Mouse (Mus musculus) intestine, embryonic 14.5 days (tissue): ENCODE measurements at regions not wholly inside any gene's neighbourhood (a gene's known extent, or its start where the extent isn't known, plus 50 kb on each side); places are given as distances from the start of the nearest gene placed in this dataset.

Experiments
- ATAC-seq: fragments of 200-750 bp; cut with Nextera tagmentation; replicated peaks from 2 replicates; pipeline ENCODE4 v1.8.0; 2017; ENCODE audit warnings: low read depth, moderate number of reproducible peaks, moderate TSS enrichment, moderate library complexity; ENCODE audit not compliant: low FRiP score, low TSS enrichment
- DNase-seq: peaks from one replicate; pipeline ENCODE4 v3.0.0-alpha.2; 2018; ENCODE audit warnings: low spot score
- H3K27ac ChIP-seq: fragments of 300-500 bp; sonication (generic); 2 replicates; pipeline ENCODE4 v1.5.1; 2014; ENCODE audit warnings: low read depth, mild to moderate bottlenecking, control low read depth
- H3K27me3 ChIP-seq: fragments of 300-500 bp; sonication (generic); replicated peaks from 2 replicates; pipeline ENCODE4 v1.6.1; 2014; ENCODE audit warnings: low read length, control low read depth; ENCODE audit not compliant: control insufficient read depth, insufficient read depth
- H3K36me3 ChIP-seq: fragments of 300-500 bp; sonication (generic); 2 replicates; pipeline ENCODE4 v1.6.1; 2014; ENCODE audit warnings: low read length, control low read depth; ENCODE audit not compliant: control insufficient read depth, insufficient read depth
- H3K4me1 ChIP-seq: fragments of 300-500 bp; sonication (generic); replicated peaks from 2 replicates; pipeline ENCODE4 v1.6.1; 2014; ENCODE audit warnings: low read length, control low read depth, mixed read lengths; ENCODE audit not compliant: control insufficient read depth, insufficient read depth
- H3K4me2 ChIP-seq: fragments of 300-500 bp; sonication (generic); 2 replicates; pipeline ENCODE4 v1.6.1; 2014; ENCODE audit warnings: low read length
- H3K4me3 ChIP-seq: fragments of 300-500 bp; sonication (generic); 2 replicates; pipeline ENCODE4 v1.5.1; 2014; ENCODE audit warnings: low read depth, low read length, control low read depth, mixed read lengths
- H3K9ac ChIP-seq: fragments of 300-500 bp; sonication (generic); 2 replicates; pipeline ENCODE4 v1.6.1; 2014; ENCODE audit warnings: mild to moderate bottlenecking, low read length
- H3K9me3 ChIP-seq: fragments of 300-500 bp; sonication (generic); 2 replicates; pipeline ENCODE4 v1.6.1; 2016; ENCODE audit warnings: low read length, control low read depth; ENCODE audit not compliant: control insufficient read depth
- WGBS: fragments of 180-500 bp; shearing (Covaris S2); extraction: QIAGEN DNeasy Blood & Tissue Kit; methylation state at CpG from one replicate; pipeline ENCODE4 v1.1.7; 2014; 5-methylcytosine and 5-hydroxymethylcytosine counted together

- 86% methylated on average over 10 of the region's 10 CpGs for WGBS
Measured at GRCm38 (mm10) chr8:34740836-34741235, 629.3 kb upstream of the Gm10131 start.

GRCm38 (mm10) chr8:34739836-34740804, 628.6 kb upstream of the Gm10131 start:
- Histone ChIP-seq H3K9ac (no peak overlapping the region), H3K9me3 (no peaks in the 10 kb centered on the region), H3K4me1 (no peaks in the 10 kb centered on the region), H3K36me3 (no peaks in the 10 kb centered on the region), H3K27me3 (no peaks in the 10 kb centered on the region), H3K4me2 (no peak overlapping the region), H3K27ac (no peak overlapping the region), H3K4me3 (no peak overlapping the region)
- DNase-seq (no peak), ATAC-seq (no peak)
- WGBS = 88% methylated on average over 16 of the region's 16 CpGs

More at GRCm38 (mm10) chr8:34740836-34741235, 629.3 kb upstream of the Gm10131 start:
- no peak overlapping the region for H3K9ac ChIP-seq
- H3K4me2 ChIP-seq = no peak overlapping the region
- H3K9me3 ChIP-seq = no peaks in the 10 kb centered on the region
- ATAC-seq (no peak), DNase-seq (no peak)
- no peaks in the 10 kb centered on the region for H3K27me3 ChIP-seq
- H3K4me1 ChIP-seq = no peaks in the 10 kb centered on the region
- no peaks in the 10 kb centered on the region for H3K36me3 ChIP-seq
- H3K27ac ChIP-seq = no peak overlapping the region
- H3K4me3 ChIP-seq = no peak overlapping the region

GRCm38 (mm10) chr8:34736214-34736613, 624.7 kb upstream of the Gm10131 start:
- no peaks in the 10 kb centered on the region for H3K36me3 ChIP-seq
- no peak overlapping the region for H3K4me3 ChIP-seq
- no peaks in the 10 kb centered on the region for H3K27me3 ChIP-seq
- H3K27ac ChIP-seq = no peak overlapping the region
- H3K4me2 ChIP-seq = no peak overlapping the region
- no peaks in the 10 kb centered on the region for H3K9me3 ChIP-seq
- WGBS = 82% methylated on average over 4 of the region's 4 CpGs
- DNase-seq (no peak), ATAC-seq (no peak)
- no peaks in the 10 kb centered on the region for H3K4me1 ChIP-seq
- H3K9ac ChIP-seq = no peak overlapping the region

- Histone ChIP-seq H3K9me3 (no peaks in the 10 kb centered on the region), H3K27me3 (no peaks in the 10 kb centered on the region), H3K4me1 (no peaks in the 10 kb centered on the region), H3K4me2 (no peak overlapping the region), H3K27ac (no peak overlapping the region), H3K4me3 (no peak overlapping the region), H3K36me3 (no peaks in the 10 kb centered on the region), H3K9ac (no peak overlapping the region)
- DNase-seq (no peak), ATAC-seq (no peak)
- 90% methylated on average over 4 of the region's 4 CpGs for WGBS
Measured at GRCm38 (mm10) chr8:34735006-34735405, 623.5 kb upstream of the Gm10131 start.

GRCm38 (mm10) chr8:34732808-34733207, 621.3 kb upstream of the Gm10131 start:
- 49% methylated on average over 2 of the region's 2 CpGs for WGBS
- H3K36me3 ChIP-seq = no peaks in the 10 kb centered on the region
- no peak overlapping the region for H3K27ac ChIP-seq
- no peak overlapping the region for H3K4me2 ChIP-seq
- DNase-seq = no peak
- H3K27me3 ChIP-seq = no peaks in the 10 kb centered on the region
- ATAC-seq = no peak
- H3K4me3 ChIP-seq = no peak overlapping the region
- H3K9ac ChIP-seq = no peak overlapping the region
- no peaks in the 10 kb centered on the region for H3K4me1 ChIP-seq
- H3K9me3 ChIP-seq = no peaks in the 10 kb centered on the region

GRCm38 (mm10) chr8:34732362-34732761, 620.8 kb upstream of the Gm10131 start:
- Histone ChIP-seq H3K4me2 (no peak overlapping the region), H3K4me3 (no peak overlapping the region), H3K27ac (no peak overlapping the region), H3K36me3 (no peaks in the 10 kb centered on the region), H3K9ac (no peak overlapping the region), H3K4me1 (no peaks in the 10 kb centered on the region), H3K27me3 (no peaks in the 10 kb centered on the region), H3K9me3 (no peaks in the 10 kb centered on the region)
- no peak for ATAC-seq
- no peak for DNase-seq
- 53% methylated on average over 1 of the region's 1 CpGs for WGBS

- Histone ChIP-seq H3K27me3 (no peaks in the 10 kb centered on the region), H3K4me3 (no peak overlapping the region)
Measured at GRCm38 (mm10) chr8:34731096-34731999, 619.8 kb upstream of the Gm10131 start.

GRCm38 (mm10) chr8:34729585-34729984, 618.0 kb upstream of the Gm10131 start:
- no peak overlapping the region for H3K9ac ChIP-seq
- H3K27me3 ChIP-seq = no peaks in the 10 kb centered on the region
- DNase-seq (no peak), ATAC-seq (no peak)
- H3K4me2 ChIP-seq = no peak overlapping the region
- no peak overlapping the region for H3K4me3 ChIP-seq
- no peaks in the 10 kb centered on the region for H3K9me3 ChIP-seq
- no peak overlapping the region for H3K27ac ChIP-seq
- WGBS = 82% methylated on average over 7 of the region's 7 CpGs
- no peaks in the 10 kb centered on the region for H3K4me1 ChIP-seq
- no peaks in the 10 kb centered on the region for H3K36me3 ChIP-seq

More at GRCm38 (mm10) chr8:34731096-34731999, 619.8 kb upstream of the Gm10131 start:
- no peak for DNase-seq
- H3K9ac ChIP-seq = no peak overlapping the region
- no peaks in the 10 kb centered on the region for H3K36me3 ChIP-seq
- no peak overlapping the region for H3K4me2 ChIP-seq
- H3K4me1 ChIP-seq = no peaks in the 10 kb centered on the region
- WGBS = 39% methylated on average over 12 of the region's 12 CpGs
- H3K9me3 ChIP-seq = no peaks in the 10 kb centered on the region
- H3K27ac ChIP-seq = no peak overlapping the region
- no peak for ATAC-seq
